Mouse (Mus musculus) hindbrain, embryonic 10.5 days (tissue): ENCODE data around the gene Pcdh19. TPM values are rescaled to one million over a fixed set of nuclear protein-coding genes. Genes with fewer than 3 reads are reported as not detected.

ENCODE experiments used
- DNase-seq: peaks from one replicate; pipeline ENCODE4 v3.0.0-alpha.2; 2017; ENCODE audit warnings: low spot score
- H3K27ac ChIP-seq: fragments of 300-500 bp; sonication (generic); 2 replicates; pipeline ENCODE4 v1.5.1; 2016; ENCODE audit warnings: mild to moderate bottlenecking, moderate library complexity
- H3K27me3 ChIP-seq: fragments of 300-500 bp; sonication (generic); 2 replicates; pipeline ENCODE4 v1.6.1; 2016; ENCODE audit warnings: mild to moderate bottlenecking; ENCODE audit not compliant: poor library complexity, insufficient read depth, severe bottlenecking
- H3K36me3 ChIP-seq: fragments of 300-500 bp; sonication (generic); 2 replicates; pipeline ENCODE4 v1.6.1; 2016; ENCODE audit warnings: mild to moderate bottlenecking, moderate library complexity
- H3K4me1 ChIP-seq: fragments of 300-500 bp; sonication (generic); replicated peaks from 2 replicates; pipeline ENCODE4 v1.6.1; 2016; ENCODE audit warnings: mild to moderate bottlenecking
- H3K4me3 ChIP-seq: fragments of 300-500 bp; sonication (generic); 2 replicates; pipeline ENCODE4 v1.5.1; 2016; ENCODE audit warnings: mild to moderate bottlenecking, moderate library complexity
- H3K9me3 ChIP-seq: fragments of 300-500 bp; sonication (generic); 2 replicates; pipeline ENCODE4 v1.6.1; 2016; ENCODE audit warnings: mild to moderate bottlenecking, moderate library complexity
- WGBS: fragments of 180-500 bp; shearing (Covaris S2); methylation state at CpG from one replicate; pipeline ENCODE4 v1.1.7; 2016; 5-methylcytosine and 5-hydroxymethylcytosine counted together
- polyA plus RNA-seq: library from polyadenylated mRNA; unstranded; fragments of >200 nt; fragmentation: Nextera tagmentation; extraction: Ambion mirVana; gene quantifications from 2 replicates; pipeline ENCODE4 v1.2.1, GENCODE M21; 2016

Gene Pcdh19
- polyA plus RNA-seq, 1 experiment from 2014 or later = 3.1 TPM

DNA sequence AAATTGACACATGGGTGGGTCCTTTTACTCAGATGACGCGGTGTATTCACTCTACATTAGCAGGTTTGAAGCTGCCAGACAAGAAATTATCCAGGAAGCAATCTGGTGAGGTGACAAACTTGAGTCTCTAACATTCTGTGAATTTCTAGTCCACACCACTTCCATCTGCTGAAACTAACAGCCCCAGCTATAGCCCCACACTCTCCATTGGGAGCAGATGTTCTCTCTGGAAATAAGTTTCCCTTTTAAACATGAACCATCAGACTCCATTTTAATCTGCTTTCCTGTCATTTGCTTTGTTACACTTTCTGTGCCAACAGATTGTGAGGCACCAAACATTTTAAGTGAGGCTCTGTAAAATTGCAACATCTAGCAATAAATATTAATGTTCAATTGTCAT lies 123.4 kb downstream of the Pcdh19 start:
- Histone ChIP-seq H3K9me3 (no peaks in the 10 kb centered on the region), H3K27ac (no peak overlapping the region), H3K36me3 (no peaks in the 10 kb centered on the region), H3K27me3 (peaks cover 6% of the 10 kb centered on the region; the same call in 1 of the 2 replicates), H3K4me1 (no peaks in the 10 kb centered on the region), H3K4me3 (no peak overlapping the region)
- WGBS = 84% methylated on average over 2 of the region's 2 CpGs
- no peak for DNase-seq

Other genes with a start within 250 kb of the Pcdh19 start
- gene Tnmd, start 162.0 kb upstream of the Pcdh19 start, polyA plus RNA-seq = 0.39 and 1.0 TPM in 2 replicates
- gene Tspan6, start 209.4 kb upstream of the Pcdh19 start, polyA plus RNA-seq = 197 and 209 TPM in 2 replicates
- gene Srpx2, start 219.4 kb upstream of the Pcdh19 start, polyA plus RNA-seq = 0.61 and 0.95 TPM in 2 replicates